Mouse (Mus musculus) T-cell, adult 2 months (primary cell): ENCODE measurements around the gene Prelp.

ENCODE experiments used
- DNase-seq: peaks from one replicate; pipeline ENCODE4 v3.0.0; 2022; ENCODE audit warnings: low spot score

Gene Prelp

DNA sequence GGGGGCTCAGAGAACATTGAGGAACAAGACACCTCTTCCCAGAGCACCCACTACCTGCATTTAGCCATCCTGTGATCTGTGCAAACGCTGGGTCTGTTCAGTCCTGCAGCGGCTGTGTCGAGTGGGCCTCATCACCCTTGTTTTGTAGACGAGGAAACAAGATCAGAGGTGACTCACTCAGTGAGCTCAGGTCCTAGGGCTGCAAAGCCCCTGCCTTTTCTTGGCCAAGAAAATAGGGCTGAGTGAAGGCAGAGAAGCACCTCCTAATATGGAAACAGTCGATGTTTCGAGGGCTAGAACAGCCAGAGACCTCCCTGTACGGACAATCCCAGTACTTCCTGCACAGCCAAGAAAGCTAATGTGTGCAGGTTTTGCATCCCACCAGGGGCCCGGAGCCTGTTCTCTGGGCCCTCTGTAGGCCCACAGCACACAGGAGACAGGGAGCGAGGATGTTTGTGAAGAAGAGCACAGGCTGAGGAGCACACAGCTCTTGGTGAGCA, 22.1 kb downstream of the Prelp start:
- no peak for DNase-seq

GRCm38 (mm10) chr1:133897293-133897692, 23.9 kb downstream of the Prelp start:
- no peak for DNase-seq

GRCm38 (mm10) chr1:133891489-133891888, 29.7 kb downstream of the Prelp start:
- no peak for DNase-seq

GRCm38 (mm10) chr1:133889949-133890598, 31.1 kb downstream of the Prelp start:
- DNase-seq = no peak

DNA sequence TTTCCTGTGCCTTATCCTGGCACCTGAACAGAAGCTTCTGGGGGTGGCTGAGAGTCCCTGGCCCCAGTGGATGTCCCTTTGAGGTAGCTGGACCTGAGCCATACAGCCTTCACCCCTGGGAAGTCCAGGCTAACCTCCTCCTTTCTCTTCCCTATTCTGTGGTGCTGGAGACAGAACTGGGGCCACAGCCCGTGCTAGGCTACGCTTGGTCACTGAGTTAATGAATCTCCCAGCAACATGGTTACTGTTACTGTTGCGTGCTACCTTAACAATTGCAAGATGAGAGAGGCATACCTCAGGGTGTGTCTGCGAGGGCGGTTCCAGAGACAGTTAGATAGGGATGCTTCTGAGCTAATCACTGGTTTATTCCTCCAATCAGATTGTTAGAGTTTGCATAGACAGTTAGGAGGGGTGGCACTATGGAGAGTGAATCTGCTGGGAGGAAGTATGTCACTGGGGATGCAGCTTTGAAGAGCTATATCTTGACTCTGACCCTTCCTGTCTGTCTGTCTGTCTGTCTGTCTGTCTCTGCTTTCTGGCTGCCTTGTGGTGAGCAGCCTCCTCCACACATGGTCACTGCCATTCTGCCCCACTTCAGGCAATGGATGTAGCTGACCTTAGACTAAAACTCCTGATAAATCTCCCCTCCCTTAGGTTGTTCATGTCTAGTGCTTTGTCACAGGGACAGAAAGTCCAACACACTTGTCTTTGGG, 33.5 kb downstream of the Prelp start:
- DNase-seq = no peak

DNA sequence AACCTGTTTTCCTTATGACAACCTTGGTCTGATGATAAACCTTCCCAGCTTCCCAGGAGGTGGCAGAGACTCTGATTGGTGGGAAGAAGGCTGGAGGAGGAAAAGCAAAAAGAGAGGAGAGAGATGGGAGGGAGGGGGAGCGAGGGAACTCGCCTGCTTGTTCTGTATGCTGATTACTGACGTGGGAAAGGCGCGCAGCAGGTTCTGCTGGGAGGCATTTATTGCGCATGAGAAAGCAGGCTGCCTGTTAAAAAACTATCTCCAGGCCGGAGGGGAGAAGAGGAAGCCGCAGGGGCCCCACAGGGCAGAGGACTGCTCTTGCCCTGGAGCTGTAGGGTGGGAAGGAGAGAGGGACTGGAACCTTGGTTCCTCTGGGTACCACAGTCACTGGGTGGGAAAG, 34.2 kb downstream of the Prelp start:
- no peak for DNase-seq

DNA sequence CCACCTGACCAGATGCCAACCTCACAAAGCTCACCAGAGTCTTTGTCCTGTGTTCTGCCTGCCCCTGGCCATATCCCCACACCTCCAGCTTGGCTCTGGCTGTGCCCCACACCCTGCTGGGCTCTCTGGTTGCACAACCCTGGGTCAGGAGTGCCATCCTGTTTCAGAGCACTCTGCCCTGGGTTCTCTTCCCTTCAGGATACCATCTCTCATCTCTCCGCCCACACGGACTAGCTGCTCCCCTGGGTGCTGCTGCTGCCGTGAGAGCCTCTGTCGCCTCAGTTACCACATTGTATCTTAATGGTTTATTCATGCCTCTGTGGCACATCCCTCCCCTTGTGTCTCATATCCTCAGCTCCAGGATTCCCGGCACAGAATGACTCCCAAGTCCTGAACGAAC, 34.8 kb downstream of the Prelp start:
- no peak for DNase-seq

DNA sequence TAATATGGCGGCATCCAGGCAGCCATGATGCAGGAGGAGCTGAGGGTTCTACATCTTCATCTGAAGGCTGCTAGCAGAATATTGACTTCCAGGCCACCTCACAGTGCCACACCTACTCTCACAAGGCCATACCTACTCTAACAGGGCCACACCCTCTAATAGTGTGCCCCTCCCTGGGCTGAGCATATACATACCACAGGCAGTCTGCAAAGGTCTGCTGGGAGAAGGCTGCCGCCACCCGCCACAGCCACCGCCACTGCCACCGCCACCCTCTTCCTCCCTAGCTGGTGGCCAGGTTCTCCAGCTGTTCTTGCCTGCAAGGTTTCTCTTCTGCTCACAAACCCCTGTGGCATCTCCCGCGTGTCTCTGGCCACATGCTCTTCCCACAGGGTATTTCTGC, 35.4 kb downstream of the Prelp start:
- no peak for DNase-seq

GRCm38 (mm10) chr1:133884746-133885145, 36.5 kb downstream of the Prelp start:
- no peak for DNase-seq

DNA sequence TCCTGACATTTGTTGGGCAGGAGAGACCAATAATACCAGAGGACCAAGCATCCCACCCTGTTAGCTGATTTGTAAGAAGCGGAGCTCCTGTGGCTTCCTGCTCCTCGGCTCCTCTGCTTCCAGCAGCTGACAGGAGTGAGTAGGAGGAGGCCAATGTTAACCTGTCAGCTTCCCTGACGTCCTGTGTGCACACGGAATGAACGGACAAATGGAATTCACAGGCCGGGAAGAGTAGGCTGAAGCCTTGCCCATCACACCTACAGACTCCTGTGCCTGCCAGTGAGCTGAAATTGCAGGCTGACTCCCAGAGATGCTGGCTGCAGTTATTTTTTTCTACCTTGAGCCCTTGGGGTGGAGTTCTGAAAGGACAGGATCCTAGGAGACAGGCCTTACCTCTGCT, 37.1 kb downstream of the Prelp start:
- no peak for DNase-seq

GRCm38 (mm10) chr1:133882283-133883217, 38.7 kb downstream of the Prelp start:
- DNase-seq = no peak

- DNase-seq = no peak
Observed at GRCm38 (mm10) chr1:133881813-133882212, 39.4 kb downstream of the Prelp start.

- no peak for DNase-seq
Observed at GRCm38 (mm10) chr1:133878825-133879423, 42.3 kb downstream of the Prelp start.

- no peak for DNase-seq
Observed at GRCm38 (mm10) chr1:133876936-133877335, 44.3 kb downstream of the Prelp start.

GRCm38 (mm10) chr1:133873086-133873813, 48.0 kb downstream of the Prelp start:
- DNase-seq = no peak

DNA sequence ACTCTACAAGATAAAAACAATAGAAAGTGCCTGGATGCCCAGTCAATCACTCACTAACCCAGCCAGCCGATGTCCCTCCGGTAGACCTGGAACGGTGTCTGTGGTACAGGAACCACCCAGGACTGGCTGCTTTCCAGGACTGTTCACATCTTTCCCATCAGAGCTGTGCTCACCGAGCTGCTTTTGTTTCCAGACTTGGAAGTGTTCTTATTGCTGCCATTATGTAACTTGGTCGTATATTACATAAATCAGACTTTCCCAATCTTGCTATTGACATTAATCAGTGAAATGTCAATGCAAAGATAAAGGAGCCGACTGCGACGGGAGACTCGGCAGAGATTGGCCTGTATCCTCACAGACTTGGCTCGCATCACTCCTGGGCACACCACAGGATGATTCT, 50.0 kb downstream of the Prelp start:
- no peak for DNase-seq

DNA sequence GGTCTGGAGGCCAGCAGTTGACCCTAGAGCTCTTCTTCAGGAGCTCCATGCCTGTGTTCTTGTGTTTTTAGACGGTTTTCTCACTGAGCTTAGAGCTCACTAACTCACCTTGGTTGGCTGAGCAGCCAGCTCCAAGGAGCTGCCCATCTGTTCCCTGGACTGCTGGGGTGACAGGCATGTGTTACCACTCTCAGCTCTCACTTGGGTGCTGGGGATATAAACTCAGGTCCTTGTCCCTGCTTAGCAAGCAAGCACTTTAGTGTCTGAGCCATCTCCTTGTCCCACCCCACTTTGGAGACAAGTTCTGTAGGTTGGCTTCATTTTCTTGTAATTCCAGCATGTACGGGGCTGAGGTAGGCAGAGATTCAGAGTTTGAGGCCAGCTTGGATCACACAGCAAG, 52.0 kb downstream of the Prelp start:
- DNase-seq = no peak

DNA sequence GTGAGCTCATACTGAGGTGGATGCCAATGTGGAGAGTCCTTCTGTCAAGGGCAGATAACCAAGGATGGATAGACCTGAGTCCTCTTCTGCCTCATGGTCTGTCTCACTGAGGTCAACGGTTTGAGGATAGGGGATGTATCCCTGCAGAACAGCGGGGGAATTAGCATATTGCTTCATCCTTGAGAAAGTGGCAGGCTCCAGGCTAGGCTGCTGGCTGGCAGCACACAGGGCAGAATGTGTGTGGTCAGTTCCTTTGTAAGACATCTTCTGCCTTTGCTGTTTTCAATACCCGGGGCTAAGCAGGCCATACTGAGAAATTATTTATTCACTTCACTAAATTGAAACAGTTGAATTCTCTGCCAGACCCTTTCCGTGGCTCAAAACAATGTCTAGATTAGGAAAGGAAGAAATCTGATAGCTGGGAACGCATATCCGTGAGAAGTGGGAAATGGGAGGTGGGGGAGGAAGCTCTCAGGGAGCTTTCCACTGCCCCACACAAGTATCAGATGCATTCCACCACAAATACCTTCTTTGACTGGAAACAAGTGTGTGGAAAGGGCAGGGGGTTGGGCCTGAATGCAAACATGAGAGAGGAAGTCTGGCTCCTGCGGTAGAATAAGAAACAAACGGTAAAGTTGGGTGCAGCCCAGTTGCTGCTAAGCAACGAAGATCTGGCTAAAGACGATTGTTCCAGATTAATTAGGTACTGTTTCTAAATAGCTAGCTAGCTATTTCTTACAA, 57.8 kb downstream of the Prelp start:
- no peak for DNase-seq

DNA sequence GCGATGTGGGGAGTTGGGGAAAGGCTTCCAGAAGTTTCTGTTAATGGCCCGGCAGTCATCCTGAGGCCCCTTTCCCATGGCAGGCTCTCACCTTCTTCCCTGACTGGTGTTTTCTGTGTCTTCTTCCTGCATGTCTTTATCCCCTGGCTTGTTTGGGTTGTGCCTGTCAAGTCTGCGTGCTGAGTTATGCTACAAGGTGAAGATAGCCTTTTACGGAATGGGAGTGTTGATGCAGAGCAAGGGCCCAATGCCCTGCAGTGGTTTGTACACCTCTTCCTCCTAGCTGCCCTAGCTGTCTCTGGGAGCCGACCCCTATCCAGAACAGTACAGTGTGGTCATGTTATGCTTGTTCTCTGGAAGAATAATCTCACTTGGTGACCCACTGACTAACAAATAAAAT, 60.2 kb downstream of the Prelp start:
- DNase-seq = no peak
